Mouse (Mus musculus) layer of hippocampus, adult 11-12 months (tissue): ENCODE results near the gene Mllt1.
"Not testable (repeated sequence)": the region's sequence is repeated elsewhere in the genome, so short reads cannot be mapped to it uniquely, and the experiment has no call there.

ENCODE experiments used
- DNase-seq: peaks from one replicate; pipeline ENCODE4 v3.0.0; 2022; ENCODE audit warnings: low spot score

Gene Mllt1

DNA sequence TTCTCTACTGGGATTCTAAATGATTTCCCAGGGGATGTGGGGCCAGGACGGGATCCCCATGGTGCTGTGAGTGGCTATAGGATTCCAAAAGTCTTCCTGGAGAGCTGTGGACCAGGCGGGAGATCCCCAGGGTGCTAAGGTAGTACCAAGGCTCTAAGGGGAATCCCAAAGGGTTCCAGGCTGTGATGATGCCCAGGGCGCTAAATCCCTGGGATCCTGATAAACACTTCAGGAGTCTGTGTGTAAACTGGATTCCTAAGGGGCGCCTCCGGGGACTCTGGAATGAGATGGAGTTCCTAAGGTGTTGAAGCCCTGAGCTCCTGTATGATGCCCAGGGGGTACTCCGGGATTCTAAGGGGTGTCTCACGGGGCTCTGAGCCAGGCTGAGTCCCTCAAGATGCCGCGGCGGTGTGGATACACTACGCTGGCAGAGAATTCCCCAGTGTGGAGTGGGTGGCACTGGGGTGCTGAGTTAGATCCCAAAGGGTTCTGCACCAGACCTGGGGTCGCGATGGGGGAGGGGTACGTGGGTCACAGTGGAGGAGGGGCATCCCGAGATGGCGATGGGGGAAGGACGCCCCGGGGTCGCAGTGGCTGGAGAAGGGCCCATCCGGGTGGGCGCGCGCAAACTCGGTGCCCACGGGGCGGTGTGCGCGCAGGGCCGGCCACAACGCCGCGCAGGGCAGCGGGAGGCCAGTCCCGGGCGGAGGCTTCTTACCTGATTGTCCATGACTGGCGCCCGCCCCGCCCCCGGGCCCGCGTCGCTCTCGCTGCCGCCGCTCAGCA, 477 bp downstream of the Mllt1 start:
- peak; percentile 25 for DNase-seq

DNA sequence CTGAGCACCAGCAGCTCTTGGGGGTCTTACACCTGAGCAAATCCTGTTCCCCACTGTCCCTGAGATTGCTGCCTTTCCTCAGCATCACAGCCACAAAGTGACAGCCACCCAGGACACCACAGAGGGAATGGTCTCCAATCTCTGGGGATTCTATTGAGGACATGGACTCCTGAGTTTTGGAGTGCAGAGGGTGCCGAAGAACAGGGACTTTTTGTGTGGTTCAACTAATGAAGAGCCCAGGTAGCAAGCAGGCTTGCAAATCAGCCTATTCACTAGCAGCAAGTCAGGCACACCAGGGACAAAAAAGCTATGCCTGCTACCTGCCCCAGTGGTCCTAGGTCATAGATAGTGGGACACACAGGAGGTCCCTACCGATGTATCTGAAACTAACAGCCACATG, 1.8 kb downstream of the Mllt1 start:
- no peak for DNase-seq

- DNase-seq, result no peak
Observed at GRCm38 (mm10) chr17:56930026-56930425, 5.2 kb downstream of the Mllt1 start.

- DNase-seq, result peak; percentile 2
Observed at GRCm38 (mm10) chr17:56929530-56929929, 5.7 kb downstream of the Mllt1 start.

- DNase-seq, result no peak
Observed at GRCm38 (mm10) chr17:56929101-56929500, 6.1 kb downstream of the Mllt1 start.

GRCm38 (mm10) chr17:56925998-56926397, 9.2 kb downstream of the Mllt1 start:
- no peak for DNase-seq

DNA sequence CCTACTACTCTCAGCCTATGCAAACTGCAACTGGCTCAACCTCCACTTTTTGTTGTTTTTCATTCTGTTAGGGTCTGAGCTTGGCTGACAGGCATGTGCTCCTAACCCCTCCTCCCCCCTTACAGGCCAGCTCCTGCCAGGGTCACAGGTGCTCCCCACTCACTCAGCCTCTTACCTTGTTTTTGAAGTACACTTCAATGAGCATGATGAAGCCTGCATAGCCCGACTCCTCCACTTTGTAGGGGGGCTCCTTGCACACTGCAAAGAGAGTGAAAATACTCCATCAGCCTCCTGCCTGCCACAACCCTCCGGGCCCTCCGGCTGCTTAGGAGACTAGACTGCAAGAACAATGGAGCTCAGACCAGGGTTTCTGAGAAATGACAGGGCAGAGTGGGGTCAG, 15.5 kb downstream of the Mllt1 start:
- DNase-seq, result no peak

GRCm38 (mm10) chr17:56917166-56917565, 18.0 kb downstream of the Mllt1 start:
- no peak for DNase-seq

GRCm38 (mm10) chr17:56913444-56913843, 21.8 kb downstream of the Mllt1 start:
- no peak for DNase-seq

GRCm38 (mm10) chr17:56913023-56913422, 22.2 kb downstream of the Mllt1 start:
- no peak for DNase-seq

DNA sequence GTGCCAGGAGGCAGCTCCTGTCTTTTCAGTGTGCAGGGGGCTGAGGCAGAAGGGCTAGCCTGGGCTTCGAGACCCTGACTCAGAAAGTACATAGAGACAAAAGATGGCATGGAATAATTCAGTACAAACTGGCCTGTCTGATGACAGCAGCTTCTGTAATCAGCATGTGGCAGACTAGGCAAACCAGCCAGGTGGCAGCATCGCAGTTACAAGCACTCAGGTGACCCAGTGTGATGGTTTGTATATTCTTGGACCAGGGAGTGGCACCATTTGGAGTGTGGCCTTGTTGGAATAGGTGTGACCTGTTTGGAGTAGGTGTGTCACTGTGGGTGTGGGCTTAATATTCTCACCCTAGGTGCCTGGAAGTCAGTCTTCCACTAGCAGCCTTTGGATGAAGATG, 25.5 kb downstream of the Mllt1 start:
- DNase-seq, result not testable (repeated sequence)

GRCm38 (mm10) chr17:56907887-56908286, 27.3 kb downstream of the Mllt1 start:
- no peak for DNase-seq

- DNase-seq, result no peak
Observed at GRCm38 (mm10) chr17:56907096-56907495, 28.1 kb downstream of the Mllt1 start.

DNA sequence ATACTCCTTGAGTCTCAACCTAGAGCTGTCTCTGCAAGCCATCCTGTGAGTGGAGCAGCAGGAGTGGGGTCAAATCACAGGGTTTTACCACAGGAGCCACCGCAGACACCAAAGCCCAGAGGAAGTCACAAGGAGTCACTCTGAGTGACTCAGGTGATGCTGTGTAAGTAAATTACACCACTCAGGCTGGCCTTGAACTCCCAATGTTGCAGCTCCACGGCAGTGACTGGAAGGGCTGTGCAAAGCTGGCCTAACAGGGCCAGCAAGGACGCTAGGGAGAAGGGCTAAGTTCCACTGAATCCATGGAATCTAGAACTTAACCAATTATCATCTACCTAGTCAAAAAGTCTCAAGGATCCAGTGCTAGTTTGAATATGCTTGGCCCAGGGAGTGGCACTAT, 29.0 kb downstream of the Mllt1 start:
- no peak for DNase-seq

GRCm38 (mm10) chr17:56902698-56903097, 32.5 kb downstream of the Mllt1 start:
- DNase-seq, result no peak

DNA sequence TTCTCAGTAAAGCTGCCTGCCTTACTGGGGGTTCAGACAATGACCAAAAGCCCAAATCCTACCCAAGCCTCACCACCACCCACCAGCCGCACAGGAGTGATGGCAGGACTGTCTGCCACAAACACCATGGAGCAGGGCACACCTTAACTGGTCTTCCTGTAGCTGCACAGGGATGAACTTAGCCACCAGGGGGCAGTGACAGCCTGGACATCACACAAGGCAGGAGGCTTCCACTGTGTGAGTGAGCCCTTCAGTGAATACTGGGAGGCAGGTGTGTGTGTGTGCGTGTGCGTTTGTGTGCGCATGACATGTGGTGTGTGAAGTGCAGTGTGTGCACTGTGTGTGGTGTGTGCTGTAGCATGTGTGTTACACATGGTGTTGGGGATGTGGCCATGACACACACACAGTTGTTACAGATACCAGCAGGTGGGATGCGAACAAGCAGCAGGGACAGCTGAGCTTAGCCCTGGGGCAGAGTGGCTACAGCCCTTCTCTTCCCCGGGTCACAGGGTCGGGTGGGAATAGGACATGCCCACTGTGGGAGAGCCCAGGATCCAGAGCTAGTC, 37.5 kb downstream of the Mllt1 start:
- peak; percentile 89 for DNase-seq

DNA sequence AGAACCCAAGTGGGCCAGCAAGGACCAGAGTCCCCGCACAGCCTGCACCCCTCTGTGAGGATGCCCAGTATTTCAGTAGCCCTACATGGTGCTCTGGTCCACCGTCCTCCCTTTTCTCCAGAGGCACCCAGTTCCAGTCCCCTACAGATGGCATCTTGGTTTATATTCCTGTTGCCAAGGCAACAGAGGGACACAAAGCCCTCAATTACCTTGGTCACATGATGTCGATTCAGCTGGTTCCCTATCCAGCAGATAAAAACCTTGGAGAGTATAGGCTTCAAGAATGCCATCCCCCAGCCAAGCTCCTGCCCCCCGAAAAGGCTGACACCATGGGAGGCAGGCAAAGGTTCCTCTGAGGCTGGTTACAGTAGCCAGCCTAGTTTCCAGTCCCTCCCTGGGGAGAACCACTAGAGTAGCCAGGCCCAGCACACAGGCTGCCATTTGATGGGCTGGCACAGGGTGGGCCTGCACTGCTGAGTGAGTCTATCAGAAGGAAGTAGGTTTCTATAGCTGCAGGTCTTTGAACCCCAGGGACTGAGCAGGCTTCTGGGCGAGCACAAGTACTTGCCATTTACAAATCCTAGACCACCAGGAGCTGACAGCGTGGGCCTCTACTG, 38.6 kb downstream of the Mllt1 start:
- DNase-seq, result peak; percentile 30

- DNase-seq, result no peak
Observed at GRCm38 (mm10) chr17:56895368-56895918, 39.8 kb downstream of the Mllt1 start.

DNA sequence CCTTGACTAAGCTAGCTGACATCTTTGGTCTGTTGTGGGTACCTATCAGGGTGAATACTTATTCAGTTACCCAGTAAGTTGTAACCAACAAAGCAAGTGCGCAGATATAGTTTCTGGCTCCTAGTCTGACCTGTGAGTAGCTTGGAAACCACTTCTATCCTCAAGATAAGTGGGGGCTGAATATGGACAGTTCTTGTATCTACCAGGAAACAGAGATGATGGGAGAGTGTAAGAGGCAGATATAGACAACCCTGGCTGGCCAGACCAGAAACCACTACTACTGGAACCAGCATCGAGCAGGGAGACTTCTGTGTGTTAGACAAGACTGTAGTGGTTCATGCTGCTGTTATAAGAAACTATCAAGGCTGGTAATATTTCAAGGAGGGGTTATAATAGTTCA, 45.2 kb downstream of the Mllt1 start:
- DNase-seq, result no peak

DNA sequence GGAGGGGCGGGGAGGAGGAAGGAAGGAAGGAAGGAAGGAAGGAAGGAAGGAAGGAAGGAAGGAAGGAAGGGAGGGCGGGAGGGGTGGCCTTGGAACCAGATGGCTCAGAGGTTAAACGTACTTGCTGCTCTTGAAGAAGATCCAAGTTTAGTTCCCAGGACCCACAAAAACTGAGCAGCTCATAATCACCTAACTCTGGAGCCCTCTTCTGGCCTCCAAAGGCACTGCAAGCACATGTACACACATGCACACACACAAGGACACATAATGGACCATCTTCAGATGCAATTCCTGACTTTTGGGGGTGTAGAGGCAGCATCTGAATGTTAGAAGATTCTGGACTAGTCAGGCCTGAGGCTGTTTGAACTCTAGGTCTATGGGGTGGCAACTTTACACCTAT, 47.2 kb downstream of the Mllt1 start:
- no peak for DNase-seq

- no peak for DNase-seq
Observed at GRCm38 (mm10) chr17:56884809-56885208, 50.4 kb downstream of the Mllt1 start.

DNA sequence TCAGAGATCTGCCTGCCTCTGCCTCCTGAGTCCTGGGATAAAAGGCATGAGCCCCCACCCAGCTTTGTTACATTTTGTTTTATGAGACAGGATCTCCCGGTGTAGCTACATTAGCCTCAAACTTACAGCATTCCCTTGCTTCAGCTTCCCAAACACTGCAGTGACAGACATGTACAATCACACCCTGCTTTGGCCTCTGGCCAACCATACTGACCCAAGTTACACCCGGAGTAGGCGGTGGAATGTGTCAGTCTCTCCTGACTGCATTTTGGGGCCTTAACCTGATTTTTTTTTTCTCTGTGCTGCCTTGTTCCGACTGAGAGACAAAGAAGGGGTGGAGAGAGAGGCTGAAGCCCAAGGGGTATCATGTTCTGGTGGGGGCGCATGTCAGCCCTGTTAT, 50.9 kb downstream of the Mllt1 start:
- no peak for DNase-seq

- DNase-seq, result no peak
Observed at GRCm38 (mm10) chr17:56883612-56884011, 51.6 kb downstream of the Mllt1 start.
